Mouse (Mus musculus): ENCODE data around the gene Arid4a. TPM values are rescaled to one million over a fixed set of nuclear protein-coding genes. Genes with fewer than 3 reads are reported as not detected.

Gene Arid4a
- total and polyA plus RNA-seq, 3 experiments, result 6.7 to 13.0 TPM; not detected in 1

DNA sequence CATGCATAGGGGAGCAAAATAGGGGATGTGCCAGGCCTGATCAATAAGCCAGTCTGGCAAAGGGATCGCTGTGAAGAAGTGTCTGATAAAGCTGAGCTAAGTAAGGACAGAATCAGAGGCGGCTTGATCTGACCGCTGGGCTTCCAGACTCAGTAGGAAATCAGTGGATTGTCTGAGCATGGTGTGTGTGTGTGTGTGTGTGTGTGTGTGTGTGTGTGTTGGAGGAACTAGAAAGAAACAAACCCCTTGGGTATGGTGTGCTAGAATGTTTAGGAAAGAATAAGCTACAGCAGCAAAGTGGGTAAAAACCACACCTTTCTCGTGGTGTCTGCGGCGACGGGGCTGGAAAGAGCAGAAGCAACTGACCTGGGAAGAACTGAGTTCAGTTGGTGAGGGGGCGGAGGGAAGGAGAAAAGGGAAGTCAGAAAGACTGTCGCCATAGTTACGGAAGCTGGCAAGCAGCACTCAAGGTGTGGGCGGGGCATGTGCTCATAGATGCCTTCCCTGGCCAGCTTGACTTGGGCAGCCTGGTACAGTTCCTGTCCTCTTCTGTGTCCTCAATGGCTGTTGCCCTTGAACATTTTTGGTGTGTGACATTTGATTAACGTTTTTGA, 98.0 kb downstream of the Arid4a start (continued):
- no peak for TF ChIP-seq NRF1 (IDR thresholded peaks at IDR 0.05; ENCODE audit: insufficient read depth, low read depth, low read length, poor library complexity, severe bottlenecking)
- TF ChIP-seq TCF12 (IDR thresholded peaks at IDR 0.05; ENCODE audit: low read depth, low read length), result no peak
- TF ChIP-seq USF2 (IDR thresholded peaks at IDR 0.05; ENCODE audit: borderline replicate concordance in 1 of 2, insufficient read depth in 1 of 2, low read depth in 1 of 2, low read length in 2 of 2), result no peak
- peak; percentile 66 for TF ChIP-seq NELFE (IDR thresholded peaks at IDR 0.05; ENCODE audit: low read depth, low read length)

DNA sequence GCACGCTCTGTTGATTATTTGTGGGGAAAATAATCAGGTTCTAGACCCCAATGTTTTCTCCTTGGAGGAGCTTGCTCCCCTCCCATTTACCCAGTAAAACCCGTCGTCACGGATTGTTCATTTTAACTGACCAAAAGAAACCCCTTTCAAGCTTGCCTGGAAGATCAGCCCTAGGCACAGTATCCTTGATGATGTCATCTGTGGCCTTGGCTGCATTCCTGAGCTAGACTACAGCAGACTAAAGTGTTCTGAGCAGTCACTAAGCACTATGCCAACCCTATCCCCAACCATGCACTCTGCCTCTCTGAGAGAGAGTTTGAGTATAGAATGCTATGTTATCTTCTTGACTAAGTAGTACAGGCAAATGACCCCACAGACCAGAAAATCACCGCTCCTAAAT, 100.6 kb downstream of the Arid4a start:
- TF ChIP-seq NELFE (IDR thresholded peaks at IDR 0.05; ENCODE audit: low read depth, low read length) (no peak), RCOR1 (IDR thresholded peaks at IDR 0.05; ENCODE audit: low read depth, low read length) (no peak), MAX (IDR thresholded peaks at IDR 0.05; ENCODE audit: low read length) (no peak), ZNF384 (IDR thresholded peaks at IDR 0.05; ENCODE audit: low read depth, low read length) (no peak)
- Histone ChIP-seq H3K4me1 (ENCODE audit: control insufficient read depth in 1 of 2, insufficient read depth in 2 of 2, low read length in 2 of 2) (peaks cover 7 to 15% of the 10 kb centered on the region in 2 experiments), H3K4me3 (ENCODE audit: control insufficient read depth in 1 of 2, insufficient read depth in 1 of 2, low read depth in 2 of 2, low read length in 2 of 2) (no peak overlapping the region), H3K36me3 (ENCODE audit: control insufficient read depth in 1 of 2, insufficient read depth in 2 of 2, low read length in 2 of 2) (peaks cover 0 to 6% of the 10 kb centered on the region in 2 experiments; a peak in 2 of 4 replicates), H3K27ac (ENCODE audit: control insufficient read depth, low read depth, low read length) (no peak overlapping the region), H3K79me2 (ENCODE audit: control insufficient read depth, insufficient read depth, low read length, poor library complexity) (no peaks in the 10 kb centered on the region), H3K9ac (ENCODE audit: control insufficient read depth, low read depth, low read length, poor library complexity, severe bottlenecking) (no peak overlapping the region), H3K27me3 (ENCODE audit: control insufficient read depth in 1 of 2, insufficient read depth in 2 of 2, low read length in 2 of 2) (no peaks in the 10 kb centered on the region), H3K9me3 (replicated peaks; ENCODE audit: insufficient read depth, low read length) (no peaks in the 10 kb centered on the region)
- DNase-seq (ENCODE audit: low read depth, low spot score), result no peak

DNA sequence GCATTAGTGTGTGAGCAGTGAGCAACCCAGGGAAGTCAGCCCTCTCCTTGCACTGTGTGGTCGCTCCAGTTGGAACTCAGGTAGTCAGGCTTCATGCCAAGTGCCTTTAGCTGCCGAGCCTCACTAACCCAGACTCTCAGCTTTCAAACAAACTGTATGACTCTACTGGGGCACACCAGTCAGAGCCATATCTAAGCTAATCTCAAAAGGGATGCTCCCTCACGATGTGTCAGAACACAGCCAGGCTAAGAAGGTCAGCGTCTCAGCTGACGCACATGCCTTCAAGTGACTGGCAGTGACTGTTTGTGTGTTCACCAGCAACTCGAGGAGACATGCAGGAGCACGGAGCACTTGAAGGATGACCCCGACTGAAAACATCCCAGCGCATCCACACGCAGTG, 106.9 kb downstream of the Arid4a start:
- no peak overlapping the region for H3K27ac ChIP-seq (ENCODE audit: control insufficient read depth, low read depth, low read length)
- no peaks in the 10 kb centered on the region for H3K27me3 ChIP-seq (ENCODE audit: control insufficient read depth in 1 of 2, insufficient read depth in 2 of 2, low read length in 2 of 2)
- H3K9me3 ChIP-seq (replicated peaks; ENCODE audit: insufficient read depth, low read length), result no peaks in the 10 kb centered on the region
- TF ChIP-seq SIN3A (IDR thresholded peaks at IDR 0.05; ENCODE audit: low read length), result no peak
- TF ChIP-seq ZNF384 (IDR thresholded peaks at IDR 0.05; ENCODE audit: low read depth, low read length), result no peak
- TF ChIP-seq RCOR1 (IDR thresholded peaks at IDR 0.05; ENCODE audit: low read depth, low read length), result no peak
- TF ChIP-seq NELFE (IDR thresholded peaks at IDR 0.05; ENCODE audit: low read depth, low read length), result no peak
- no peak for TF ChIP-seq SMC3 (IDR thresholded peaks at IDR 0.05; ENCODE audit: low read depth, low read length)
- no peak for TF ChIP-seq MAFK (IDR thresholded peaks at IDR 0.05; ENCODE audit: borderline replicate concordance, low read depth, low read length)
- no peak for TF ChIP-seq TCF12 (IDR thresholded peaks at IDR 0.05; ENCODE audit: low read depth, low read length)
- no peak for TF ChIP-seq BHLHE40 (IDR thresholded peaks at IDR 0.05; ENCODE audit: borderline replicate concordance, low read depth, low read length)
- no peak for TF ChIP-seq CHD2 (IDR thresholded peaks at IDR 0.05; ENCODE audit: low read length)
- no peak for TF ChIP-seq ETS1 (IDR thresholded peaks at IDR 0.05; ENCODE audit: low read depth, low read length)
- H3K79me2 ChIP-seq (ENCODE audit: control insufficient read depth, insufficient read depth, low read length, poor library complexity), result 0 out of 2 replicates have a peak, but pooled peaks cover 3% of the 10 kb centered on the region
- H3K36me3 ChIP-seq (ENCODE audit: control insufficient read depth in 1 of 2, insufficient read depth in 2 of 2, low read length in 2 of 2), result peaks cover 0 to 15% of the 10 kb centered on the region in 2 experiments
- H3K4me3 ChIP-seq (ENCODE audit: control insufficient read depth in 1 of 2, insufficient read depth in 1 of 2, low read depth in 2 of 2, low read length in 2 of 2), result no peak overlapping the region
- H3K4me1 ChIP-seq (ENCODE audit: control insufficient read depth in 1 of 2, insufficient read depth in 2 of 2, low read length in 2 of 2), result no peaks in the 10 kb centered on the region
- DNase-seq (ENCODE audit: low read depth, low spot score), result no peak
- no peak overlapping the region for H3K9ac ChIP-seq (ENCODE audit: control insufficient read depth, low read depth, low read length, poor library complexity, severe bottlenecking)
